Mouse (Mus musculus): ENCODE results near the gene Capn1.

- TF ChIP-seq CTCF (IDR thresholded peaks at IDR 0.05; ENCODE audit: insufficient read depth, low read length) = no peak
- no peak for TF ChIP-seq POLR2A (IDR thresholded peaks at IDR 0.05; ENCODE audit: borderline replicate concordance, extremely low read depth, low read depth, low read length)
These were observed 23.7 kb downstream of the Capn1 start for GRCm38 (mm10) chr19:5992012-5992411.

All from lung, adult 2 months (tissue).